Mouse (Mus musculus): ENCODE measurements around the gene Sema5a.
A peak's percentile ranks its signal among the peaks of the same experiment; 100 is the strongest.

Sema5a gene

GRCm38 (mm10) chr15:32376326-32376725 is 131.7 kb downstream of the Sema5a start:
- no peak for DNase-seq

DNA sequence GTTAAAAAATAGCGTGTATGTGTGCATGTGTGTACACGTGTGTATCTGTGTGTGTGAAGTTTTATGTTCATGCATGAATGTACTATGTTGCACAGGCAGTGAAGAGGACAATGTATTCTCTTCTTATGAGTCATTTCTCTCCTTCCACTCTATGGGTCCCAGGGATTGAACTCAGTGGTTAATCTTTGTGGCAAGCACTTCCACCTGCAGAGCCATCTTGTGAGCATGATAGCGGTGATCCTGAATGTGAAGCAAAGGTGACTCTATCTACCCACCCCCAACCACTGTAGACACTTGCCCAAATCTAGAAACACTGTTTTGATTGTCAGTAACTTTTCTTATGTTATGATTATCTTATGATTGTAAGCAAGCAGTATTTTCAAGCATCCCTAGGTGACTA is 133.2 kb downstream of the Sema5a start:
- no peak for DNase-seq

GRCm38 (mm10) chr15:32380311-32380710 is 135.7 kb downstream of the Sema5a start:
- no peak for DNase-seq

DNA sequence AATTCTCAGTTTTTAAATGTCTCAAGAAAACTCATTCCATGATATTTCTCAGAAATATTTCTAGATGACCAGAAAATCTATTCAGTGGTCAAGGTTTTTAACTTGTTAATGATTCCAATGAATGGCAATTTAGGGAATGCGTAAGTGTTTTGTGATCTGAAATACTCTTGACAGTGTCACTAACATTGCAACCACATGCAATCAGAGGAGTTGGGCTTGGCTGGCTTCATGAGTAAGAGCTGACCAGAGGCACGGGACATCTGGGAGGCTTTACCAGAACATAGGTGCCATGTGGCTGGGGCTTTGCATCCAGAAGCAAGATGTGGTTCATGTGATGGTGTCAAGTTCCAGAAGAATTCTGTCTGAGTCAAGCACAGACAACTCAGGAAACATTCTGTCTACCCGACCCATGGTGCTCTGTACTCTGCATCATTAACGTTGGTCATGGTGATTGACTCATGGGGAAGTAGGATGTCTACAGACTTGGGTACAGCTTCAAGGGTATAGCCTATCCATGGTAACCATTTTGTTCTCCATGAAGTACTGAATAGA is 138.4 kb downstream of the Sema5a start:
- no peak for DNase-seq

DNA sequence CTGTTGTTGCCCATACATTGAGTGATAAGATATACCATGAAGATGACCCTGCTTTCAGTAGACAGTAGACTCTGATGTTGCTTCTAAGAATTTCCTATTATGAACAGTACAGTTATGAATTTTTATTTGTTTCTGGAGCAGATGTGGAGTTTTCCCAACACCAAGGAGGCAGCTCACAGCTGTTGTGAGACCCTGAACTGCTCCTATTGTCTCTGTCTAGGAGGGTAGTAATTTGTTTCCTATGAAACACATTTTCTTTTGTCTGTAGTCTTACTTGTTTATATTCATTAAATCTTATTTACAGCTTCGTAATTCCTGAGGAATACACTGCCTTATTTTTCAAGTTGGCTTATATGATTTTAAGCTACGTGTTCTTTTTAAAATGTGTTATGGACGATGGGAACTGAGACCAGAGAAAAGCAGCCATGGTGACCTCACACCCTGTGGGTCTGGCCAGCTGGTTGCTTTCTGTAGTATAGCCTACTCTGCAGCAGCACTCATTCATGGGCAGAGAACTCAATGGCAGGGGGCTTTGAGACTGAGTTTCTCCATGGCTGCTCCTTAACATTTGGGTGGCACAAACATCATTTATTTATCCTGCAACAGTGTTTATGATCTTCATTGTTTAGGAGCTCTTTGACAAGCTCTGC is 151.8 kb downstream of the Sema5a start:
- DNase-seq = no peak

DNA sequence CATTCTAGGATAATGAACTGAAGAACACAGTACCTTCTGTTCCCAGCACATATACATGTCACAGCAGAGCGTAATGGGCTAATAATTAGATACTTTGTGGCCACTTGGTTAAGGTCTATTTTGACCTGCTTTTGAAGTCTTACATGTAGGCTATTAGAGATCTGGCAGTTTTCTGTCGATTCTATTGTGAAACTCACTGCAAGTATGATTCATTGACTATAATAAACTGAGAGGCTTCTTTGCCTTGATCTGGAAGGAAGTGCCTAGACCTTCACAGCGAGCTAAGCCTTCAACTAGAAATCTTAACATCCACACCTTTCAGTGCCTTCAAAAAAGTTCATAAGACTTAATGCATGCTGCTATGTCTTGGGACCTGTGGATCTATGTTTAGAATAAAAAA is 152.5 kb downstream of the Sema5a start:
- DNase-seq = no peak

GRCm38 (mm10) chr15:32398721-32399120 is 154.1 kb downstream of the Sema5a start:
- DNase-seq = no peak

DNA sequence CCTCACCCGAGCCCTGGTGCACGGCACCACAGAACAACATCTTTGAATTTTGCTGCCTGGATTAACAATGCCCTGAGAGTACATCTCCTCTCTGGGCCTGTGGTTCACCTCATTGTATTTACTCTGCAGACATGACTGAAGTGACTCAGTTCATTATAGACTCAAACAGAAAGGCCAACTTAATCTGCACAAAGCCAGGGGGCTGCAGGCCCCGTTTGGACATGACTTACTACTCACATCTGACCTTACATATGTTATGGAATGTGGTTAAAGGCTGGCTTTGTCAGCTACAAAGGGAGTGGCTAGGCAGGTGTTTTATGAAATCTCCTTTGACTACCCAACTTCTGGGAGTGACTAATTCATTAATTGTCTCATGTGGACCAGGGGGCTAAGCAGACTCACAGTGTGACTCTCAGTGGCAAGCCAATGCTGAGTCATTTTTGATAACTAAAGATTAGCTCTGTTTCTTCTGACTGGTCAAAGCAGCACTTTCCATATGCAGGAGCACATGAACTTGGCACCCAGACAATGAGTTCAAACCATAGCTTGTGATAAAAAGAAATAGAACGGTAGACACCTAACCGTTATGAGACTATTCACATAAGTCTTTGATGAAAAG is 157.4 kb downstream of the Sema5a start:
- no peak for DNase-seq

- no peak for DNase-seq
Observed at GRCm38 (mm10) chr15:32403321-32403720, 158.7 kb downstream of the Sema5a start.

- no peak for DNase-seq
Observed at GRCm38 (mm10) chr15:32406436-32406835, 161.8 kb downstream of the Sema5a start.

DNA sequence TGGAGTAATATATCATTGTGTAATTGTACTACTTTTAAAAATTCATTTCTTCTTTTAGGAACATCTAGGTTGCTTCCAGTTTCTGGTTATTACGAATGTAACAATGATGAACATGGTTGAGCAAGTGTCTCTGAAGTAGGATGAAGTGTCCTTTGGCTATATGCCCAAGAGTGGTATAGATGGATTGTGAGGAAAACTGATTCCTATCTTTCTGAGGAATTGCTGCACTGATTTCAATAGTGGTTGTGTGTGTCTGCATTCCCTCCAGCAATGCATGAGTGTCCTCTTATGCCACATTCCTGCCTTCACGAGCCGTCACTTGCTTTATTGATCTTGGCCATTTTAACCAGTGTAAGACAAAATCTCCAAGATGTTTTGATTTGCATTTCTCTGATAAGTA is 163.2 kb downstream of the Sema5a start:
- no peak for DNase-seq

DNA sequence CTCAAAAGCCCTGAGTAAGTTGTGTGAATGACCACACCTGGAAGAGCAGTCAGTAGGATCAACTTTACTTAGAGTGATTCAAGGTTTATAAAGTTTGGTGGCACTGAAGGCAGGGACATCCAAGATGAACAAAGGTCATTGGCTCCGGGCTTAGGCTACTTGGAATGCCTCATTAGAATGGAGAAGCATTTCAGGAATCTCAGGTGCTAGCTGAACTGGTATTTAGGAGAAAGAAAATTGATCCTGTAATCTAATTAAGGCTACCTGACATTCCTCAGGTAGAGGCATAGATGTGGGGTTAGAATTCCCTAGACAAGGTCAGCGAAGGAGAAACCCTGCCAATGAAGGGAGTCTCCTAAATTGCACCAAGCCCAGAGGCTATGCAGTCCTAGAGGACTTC is 171.7 kb downstream of the Sema5a start:
- DNase-seq = peak; percentile 54

- no peak for DNase-seq
Observed at GRCm38 (mm10) chr15:32422631-32423030, 178.0 kb downstream of the Sema5a start.

GRCm38 (mm10) chr15:32423061-32423460 is 178.5 kb downstream of the Sema5a start:
- DNase-seq = no peak

- no peak for DNase-seq
Observed at GRCm38 (mm10) chr15:32427188-32427924, 182.7 kb downstream of the Sema5a start.

- DNase-seq = no peak
Observed at GRCm38 (mm10) chr15:32432927-32433832, 188.6 kb downstream of the Sema5a start.

DNA sequence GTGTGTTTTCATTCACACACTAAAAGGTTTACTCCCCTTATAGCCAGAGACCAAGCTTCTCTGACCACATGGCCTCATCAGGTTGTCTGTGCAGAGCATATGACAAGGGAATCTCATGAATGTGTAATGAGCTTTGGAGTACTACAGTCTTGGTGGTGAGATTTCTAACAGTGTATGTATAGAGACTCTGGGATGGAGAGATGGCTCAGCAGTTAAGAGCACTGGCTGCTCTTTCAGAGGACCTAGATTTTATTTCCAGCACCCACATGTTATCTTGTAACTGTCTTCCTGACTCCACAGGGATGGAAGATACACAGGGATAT is 189.2 kb downstream of the Sema5a start:
- DNase-seq = no peak

DNA sequence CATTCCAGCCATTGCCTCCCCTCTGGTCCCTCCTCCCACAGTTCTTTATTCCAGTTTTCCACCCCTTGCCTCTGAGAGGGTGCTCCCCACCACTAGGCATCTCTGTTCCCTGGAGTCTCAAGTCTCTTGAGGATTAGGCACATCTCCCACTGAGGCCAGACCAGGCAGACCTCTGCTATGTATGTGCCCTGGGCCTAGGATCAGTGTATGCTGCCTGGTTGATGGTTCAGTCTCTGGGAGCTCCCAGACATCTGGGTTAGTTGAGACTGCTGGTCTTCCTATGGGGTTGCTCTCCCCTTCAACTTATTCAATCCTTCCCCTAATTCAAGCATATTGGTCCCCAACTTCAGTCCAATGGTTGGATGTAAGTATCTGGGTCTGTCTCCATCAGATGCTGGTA is 189.7 kb downstream of the Sema5a start:
- no peak for DNase-seq

GRCm38 (mm10) chr15:32437654-32438053 is 193.0 kb downstream of the Sema5a start:
- DNase-seq = peak; percentile 56

GRCm38 (mm10) chr15:32442745-32443144 is 198.1 kb downstream of the Sema5a start:
- DNase-seq = no peak

DNA sequence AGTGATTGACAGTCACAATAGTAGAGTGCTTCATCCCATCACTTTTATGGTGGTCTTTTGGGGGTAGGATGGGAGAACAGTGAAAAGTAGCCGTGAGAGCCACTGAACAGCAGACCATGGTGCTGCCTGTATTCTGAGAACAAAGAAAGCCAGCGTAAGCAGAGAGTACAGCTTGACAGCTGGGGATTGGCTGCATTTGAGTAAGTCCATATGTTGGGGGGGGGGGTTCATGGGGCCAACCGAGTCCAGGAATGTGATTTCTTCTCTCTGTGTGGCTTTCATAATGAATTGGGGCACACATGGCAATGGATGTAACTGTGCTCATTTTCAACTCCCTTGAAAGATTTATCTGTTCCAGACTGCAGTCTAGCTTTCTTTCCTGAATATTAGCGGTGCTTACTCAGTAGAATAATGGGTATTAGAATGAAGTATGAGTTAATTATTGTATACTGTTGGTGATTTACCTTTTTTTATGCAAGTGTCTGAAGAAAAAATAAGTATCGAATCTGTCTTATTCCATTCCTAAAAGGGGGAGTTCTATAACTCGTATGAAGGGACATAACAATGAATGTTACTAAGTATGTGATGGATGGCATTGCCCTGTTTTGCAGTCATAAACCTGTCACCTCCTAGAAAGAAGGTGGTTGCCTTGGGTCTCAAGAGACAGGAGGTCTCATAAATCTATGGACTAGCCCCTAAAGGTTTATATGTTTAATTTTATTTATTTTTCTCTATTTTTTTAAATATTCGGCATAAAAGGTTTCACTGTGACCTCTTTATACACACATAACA is 203.1 kb downstream of the Sema5a start:
- DNase-seq = no peak

GRCm38 (mm10) chr15:32459046-32459445 is 214.4 kb downstream of the Sema5a start:
- no peak for DNase-seq

All from kidney, adult 11 months (tissue).